Mouse (Mus musculus) brain, adult 10 weeks (tissue): Measurements from ENCODE around the gene Slfn9. TPM values are rescaled to one million over a fixed set of nuclear protein-coding genes. Genes with fewer than 3 reads are reported as not detected.

ENCODE experiments used
- polyA plus RNA-seq: library from polyadenylated mRNA; stranded (reverse); fragments of 350-450 nt; fragmentation: Illumina TruSeq; extraction: RNeasy Lipid Tissue Mini Kit (QIAGEN cat#74804); gene quantifications from one replicate; pipeline ENCODE4 v1.2.3, GENCODE M21; 2015; ENCODE audit warnings: low read depth, low replicate concordance

Gene Slfn9
- 0.28 TPM for polyA plus RNA-seq

GRCm38 (mm10) chr11:82991469-82992166 lies at the start of gene Slfn9:
Gene Slfn9, minus strand, starts transcription at chr11:82991830.

GRCm38 (mm10) chr11:83020621-83021020 lies 29.0 kb upstream of the Slfn9 start, which contains the start of gene Slfn8:
Gene Slfn8, minus strand, starts transcription at chr11:83020810.

GRCm38 (mm10) chr11:82950736-82951481 lies 40.7 kb downstream of the Slfn9 start, which contains the start of gene Slfn5:
Gene Slfn5, plus strand, starts transcription at chr11:82951349.

Other genes starting within 250 kb of the Slfn9 start
- gene Cct6b, start 227.5 kb downstream of the Slfn9 start, polyA plus RNA-seq, result 0.25 TPM
- 11.9 TPM for gene Zfp830, start 227.5 kb downstream of the Slfn9 start, polyA plus RNA-seq
- gene Lig3, start 210.7 kb downstream of the Slfn9 start, polyA plus RNA-seq, result 23.9 TPM
- gene Rffl, start 120.6 kb downstream of the Slfn9 start, polyA plus RNA-seq, result 14.3 TPM
- 19.3 TPM for gene Rad51d, start 101.2 kb downstream of the Slfn9 start, polyA plus RNA-seq
- not detected for gene Fndc8, start 99.7 kb downstream of the Slfn9 start, polyA plus RNA-seq
- gene Nle1, start 83.4 kb downstream of the Slfn9 start, polyA plus RNA-seq, result 21.1 TPM
- gene Unc45b, start 81.3 kb downstream of the Slfn9 start, polyA plus RNA-seq, result 2.9 TPM
- gene Slfn5, start 40.5 kb downstream of the Slfn9 start, polyA plus RNA-seq, result 3.8 TPM
- 0.48 TPM for gene Slfn8, start 29.0 kb upstream of the Slfn9 start, polyA plus RNA-seq
- gene Slfn2, start 73.3 kb upstream of the Slfn9 start, polyA plus RNA-seq, result 3.9 TPM
- gene Slfn1, start 125.0 kb upstream of the Slfn9 start, polyA plus RNA-seq, result not detected
- gene Slfn4, start 183.4 kb upstream of the Slfn9 start, polyA plus RNA-seq, result not detected
- gene Slfn3, start 199.5 kb upstream of the Slfn9 start, polyA plus RNA-seq, result 0.45 TPM